In genomic region chr13:46659211-46659610, GRCm38 (mm10) we compare ENCODE assay signal across 22 mouse cellular contexts. TPM values are rescaled to one million over a fixed set of nuclear protein-coding genes. Genes with fewer than 3 reads are reported as not detected.
DNase-seq lines count a peak whose midpoint lies in the region; ATAC-seq and TF ChIP-seq lines count a peak whose summit lies in the region.
"Had no signal": no experiment of that assay in that cellular context is flagged by ENCODE, and none has a peak within 500 bp of the region (broad histone marks: within the 10 kb centered on the region; RNA-seq: fewer than 3 reads in every experiment).

No protein-coding gene starts in this region.

- H3K27me3 ChIP-seq in forebrain, postnatal 0 days (ENCODE audit: insufficient read depth, low read length), result no peaks in the 10 kb centered on the region
- no peaks in the 10 kb centered on the region for H3K27me3 ChIP-seq in forebrain, embryonic 12.5 days
- no peaks in the 10 kb centered on the region for H3K27me3 ChIP-seq in MEL (ENCODE audit: control insufficient read depth in 1 of 2, insufficient read depth in 2 of 2, low read length in 2 of 2)
- H3K27me3 ChIP-seq: embryonic facial prominence, embryonic 13.5 days; heart, embryonic 13.5 days; hindbrain, embryonic 12.5 days had no signal

- TF ChIP-seq CTCF in forebrain, postnatal 0 days (IDR thresholded peaks at IDR 0.05; ENCODE audit: low read depth), result peak; percentile 24; the same call in 1 of the 2 replicates
- peak; percentile 52 for TF ChIP-seq CTCF in layer of hippocampus, adult 2 months (conservative IDR thresholded peaks at IDR 0.05)
- peak in 1 of 3 experiments; percentile 39; a peak in 2 of 6 replicates for TF ChIP-seq CTCF in MEL (IDR thresholded peaks at IDR 0.05 in 2 of 3, conservative IDR thresholded peaks at IDR 0.05 in 1 of 3; ENCODE audit: control insufficient read depth in 1 of 3, insufficient read depth in 1 of 3, low read depth in 2 of 3, low read length in 3 of 3, poor library complexity in 1 of 3, severe bottlenecking in 1 of 3)

- no peak overlapping the region for H3K4me2 ChIP-seq in forebrain, postnatal 0 days (ENCODE audit: low read depth)
- no peak overlapping the region for H3K4me2 ChIP-seq in forebrain, embryonic 12.5 days
- H3K4me2 ChIP-seq: embryonic facial prominence, embryonic 13.5 days; heart, embryonic 13.5 days; hindbrain, embryonic 12.5 days had no signal

- 89% methylated on average over 5 of the region's 5 CpGs for WGBS in forebrain, postnatal 0 days
- WGBS in forebrain, embryonic 12.5 days, result 87% methylated on average over 5 of the region's 5 CpGs

- no peak overlapping the region for H3K27ac ChIP-seq in forebrain, postnatal 0 days (ENCODE audit: low read depth, low read length)
- H3K27ac ChIP-seq in forebrain, embryonic 12.5 days, result no peak overlapping the region
- no peak overlapping the region for H3K27ac ChIP-seq in layer of hippocampus, adult 2 months
- no peak overlapping the region for H3K27ac ChIP-seq in MEL (ENCODE audit: control insufficient read depth, low read depth, low read length)
- H3K27ac ChIP-seq: embryonic facial prominence, embryonic 13.5 days; heart, embryonic 13.5 days; hindbrain, embryonic 12.5 days had no signal

- no peaks in the 10 kb centered on the region for H3K36me3 ChIP-seq in forebrain, postnatal 0 days (ENCODE audit: insufficient read depth)
- no peaks in the 10 kb centered on the region for H3K36me3 ChIP-seq in forebrain, embryonic 12.5 days (replicated peaks)
- H3K36me3 ChIP-seq in MEL (ENCODE audit: control insufficient read depth in 1 of 2, insufficient read depth in 2 of 2, low read length in 2 of 2), result no peaks in the 10 kb centered on the region
- H3K36me3 ChIP-seq: embryonic facial prominence, embryonic 13.5 days; heart, embryonic 13.5 days; hindbrain, embryonic 12.5 days had no signal

- ATAC-seq in forebrain, postnatal 0 days, result no peak
- ATAC-seq in forebrain, embryonic 12.5 days (ENCODE audit: low FRiP score), result no peak
- ATAC-seq in erythroid progenitor cell, adult 5-6 weeks (replicated peaks; ENCODE audit: low FRiP score, poor library complexity, severe bottlenecking), result peak; percentile 54; the same call in 1 of the 2 replicates
- ATAC-seq in megakaryocyte, adult 5-6 weeks (ENCODE audit: poor library complexity, severe bottlenecking), result no peak
- ATAC-seq: activated CD4-positive, CD25-positive, alpha-beta regulatory T cell, adult 4 months; CD4-positive, CD25-positive, alpha-beta regulatory T cell, adult 4 months; forebrain, embryonic 14.5 days; hindbrain, embryonic 16.5 days had no signal

- no peak for DNase-seq in forebrain, postnatal 0 days
- DNase-seq in layer of hippocampus, adult 2 months (ENCODE audit: low spot score in 2 of 2), result no peak
- DNase-seq in layer of hippocampus, postnatal 25 days (ENCODE audit: extremely low spot score in 1 of 2, low spot score in 1 of 2), result no peak
- DNase-seq in MEL (ENCODE audit: low read depth, low spot score), result no peak
- DNase-seq in kidney, adult 8-10 months, result no peak
- DNase-seq: adrenal gland, postnatal 14 days; B cell, adult 2 months; cerebellum, adult 11-12 months; cerebellum, adult 9-10 months; cerebellum, postnatal 25 days; gastrocnemius, postnatal 10 days; heart, postnatal 36 days had no signal

- no peak; the same call in 1 of the 2 replicates for TF ChIP-seq RAD21 in MEL (IDR thresholded peaks at IDR 0.05; ENCODE audit: low read depth, low read length)

- no peak overlapping the region for H3K4me3 ChIP-seq in forebrain, postnatal 0 days (ENCODE audit: low read depth, low read length)
- no peak overlapping the region for H3K4me3 ChIP-seq in forebrain, embryonic 12.5 days (replicated peaks)
- H3K4me3 ChIP-seq in layer of hippocampus, adult 2 months, result no peak overlapping the region
- no peak overlapping the region for H3K4me3 ChIP-seq in MEL (ENCODE audit: control insufficient read depth in 1 of 2, insufficient read depth in 1 of 2, low read depth in 2 of 2, low read length in 2 of 2)
- H3K4me3 ChIP-seq: embryonic facial prominence, embryonic 13.5 days; heart, embryonic 13.5 days; hindbrain, embryonic 12.5 days had no signal

- TF ChIP-seq EP300 in MEL (IDR thresholded peaks at IDR 0.05; ENCODE audit: low read depth in 1 of 2, low read length in 2 of 2), result no peak

- H3K9ac ChIP-seq in forebrain, postnatal 0 days, result no peak overlapping the region
- H3K9ac ChIP-seq in forebrain, embryonic 12.5 days, result no peak overlapping the region
- H3K9ac ChIP-seq in MEL (ENCODE audit: control insufficient read depth, low read depth, low read length, poor library complexity, severe bottlenecking), result no peak overlapping the region
- H3K9ac ChIP-seq: embryonic facial prominence, embryonic 13.5 days; heart, embryonic 13.5 days; hindbrain, embryonic 12.5 days had no signal

- no peaks in the 10 kb centered on the region for H3K79me2 ChIP-seq in MEL (ENCODE audit: control insufficient read depth, insufficient read depth, low read length, poor library complexity)

- TF ChIP-seq POLR2A in MEL (IDR thresholded peaks at IDR 0.05; ENCODE audit: control insufficient read depth in 1 of 2, insufficient read depth in 1 of 2, low read depth in 1 of 2, low read length in 2 of 2, poor library complexity in 1 of 2), result no peak

- no peaks in the 10 kb centered on the region for H3K9me3 ChIP-seq in forebrain, postnatal 0 days (ENCODE audit: low read length)
- no peaks in the 10 kb centered on the region for H3K9me3 ChIP-seq in forebrain, embryonic 12.5 days
- H3K9me3 ChIP-seq in MEL (replicated peaks; ENCODE audit: insufficient read depth, low read length), result no peaks in the 10 kb centered on the region
- H3K9me3 ChIP-seq: heart, embryonic 13.5 days; hindbrain, embryonic 12.5 days had no signal

- H3K4me1 ChIP-seq in forebrain, postnatal 0 days (ENCODE audit: insufficient read depth), result no peaks in the 10 kb centered on the region
- no peaks in the 10 kb centered on the region for H3K4me1 ChIP-seq in forebrain, embryonic 12.5 days
- H3K4me1 ChIP-seq in MEL (ENCODE audit: control insufficient read depth in 1 of 2, insufficient read depth in 2 of 2, low read length in 2 of 2), result no peaks in the 10 kb centered on the region
- H3K4me1 ChIP-seq: embryonic facial prominence, embryonic 13.5 days; hindbrain, embryonic 12.5 days had no signal

TF ChIP-seq in MEL, 35 proteins besides CTCF, POLR2A, EP300 and RAD21:
- TF ChIP-seq CHD2 (IDR thresholded peaks at IDR 0.05; ENCODE audit: low read length), result no peak
- TF ChIP-seq SMC3 (IDR thresholded peaks at IDR 0.05; ENCODE audit: low read depth, low read length), result peak; percentile 33; the same call in 1 of the 2 replicates

RNA-seq across cellular contexts. Expression of gene Fam8a1, which starts 10.1 kb away (rescaled TPM):
- 63.0 and 73.8 TPM in 2 replicates for total RNA-seq in forebrain, postnatal 0 days (2014; rRNA removed)
- 13.6 and 18.8 TPM in 2 replicates for polyA plus RNA-seq in forebrain, postnatal 0 days (2015; fragmentation: Nextera tagmentation; extraction: Ambion mirVana)
- 20.2 and 21.0 TPM in 2 replicates for polyA plus RNA-seq in forebrain, embryonic 12.5 days (2016; fragmentation: Nextera tagmentation; extraction: Ambion mirVana)
- 10 to 100 TPM; 74.7 to 76.5 TPM for total RNA-seq in layer of hippocampus, adult 2 months (2021)
- total RNA-seq in layer of hippocampus, postnatal 25 days (2021), result 10 to 100 TPM; 74.0 to 74.1 TPM
- 7.5 and 8.4 TPM in 2 replicates for total RNA-seq in MEL (2012; rRNA removed)
- 10 to 100 TPM in 1 of 2 experiments, not detected in 1; 16.5 TPM for polyA plus RNA-seq in MEL (2012; ENCODE audit: insufficient read depth in 1 of 2, insufficient read length in 2 of 2, low read depth in 1 of 2, low replicate concordance in 2 of 2, missing spikeins in 1 of 2)
- total RNA-seq in erythroid progenitor cell, adult 5-6 weeks (2015; ENCODE audit: low replicate concordance), result 18.7 and 21.0 TPM in 2 replicates
- total RNA-seq in erythroid progenitor cell, adult 5-6 weeks (2017; ENCODE audit: low replicate concordance), result 7.1 and 32.7 TPM in 2 replicates
- 13.9 and 23.6 TPM in 2 replicates for total RNA-seq in megakaryocyte, adult 5-6 weeks (2015)
- total RNA-seq in megakaryocyte, adult 5-6 weeks (2017), result 9.8 and 14.8 TPM in 2 replicates
